Mouse (Mus musculus) heart, adult 8-10 months (tissue): ENCODE measurements around the gene Abcd4. TPM values are rescaled to one million over a fixed set of nuclear protein-coding genes. Genes with fewer than 3 reads are reported as not detected.

ENCODE experiments used
- DNase-seq: peaks from one replicate; pipeline ENCODE4 v3.0.0; 2022; ENCODE audit warnings: low spot score
- total RNA-seq, 4 experiments: library from RNA; stranded (reverse); gene quantifications; 2 replicates each; pipeline ENCODE4 v1.2.4; 2022

The Abcd4 gene
- total RNA-seq, 4 experiments from 2014 or later = 4.8 to 6.5 (median 6.0) TPM

DNA sequence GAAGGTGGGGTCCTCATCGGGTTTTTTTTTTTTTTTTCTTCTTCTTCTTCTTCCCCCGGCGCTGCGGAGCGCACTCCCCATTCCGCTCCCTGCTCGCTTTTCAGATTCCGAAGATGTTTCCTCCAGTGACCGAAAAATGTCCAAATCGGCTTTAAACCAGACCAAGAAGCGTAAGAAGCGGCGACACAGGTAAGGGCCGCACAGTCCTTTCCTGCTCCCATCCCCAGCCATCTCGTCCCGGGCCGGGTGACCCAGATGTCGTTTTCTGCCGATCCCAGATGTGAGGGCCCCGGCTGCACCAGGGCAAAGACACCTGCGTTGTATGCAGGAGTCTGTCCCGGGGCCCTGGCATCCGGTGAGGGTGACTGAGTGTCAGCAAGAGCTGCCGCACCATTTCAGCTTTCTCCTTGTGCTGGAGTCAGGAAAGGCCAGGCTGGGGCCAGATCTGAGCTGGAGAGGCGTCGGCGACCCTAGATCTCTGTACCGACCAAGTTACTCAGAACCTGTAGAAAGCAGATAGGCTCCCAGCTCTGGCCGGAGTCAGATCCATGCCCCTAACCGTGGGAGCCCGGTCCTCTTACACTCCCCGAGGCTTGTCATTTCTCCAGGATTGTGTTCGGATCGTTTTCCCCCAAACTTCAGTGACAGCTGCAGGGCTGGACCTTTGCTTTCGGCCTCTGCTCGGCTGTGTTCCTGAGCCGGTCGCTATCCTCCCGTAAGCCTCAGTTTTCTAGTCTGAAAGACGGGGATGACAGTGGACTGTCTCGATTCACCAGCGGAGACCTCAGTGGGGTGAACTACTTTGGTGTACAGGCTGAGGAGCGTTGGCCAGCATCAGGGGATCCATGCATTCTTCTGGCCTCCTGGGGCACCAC is 45.5 kb downstream of the Abcd4 start:
- no peak for DNase-seq

GRCm38 (mm10) chr12:84570694-84571415 is 46.4 kb downstream of the Abcd4 start:
- no peak for DNase-seq

DNA sequence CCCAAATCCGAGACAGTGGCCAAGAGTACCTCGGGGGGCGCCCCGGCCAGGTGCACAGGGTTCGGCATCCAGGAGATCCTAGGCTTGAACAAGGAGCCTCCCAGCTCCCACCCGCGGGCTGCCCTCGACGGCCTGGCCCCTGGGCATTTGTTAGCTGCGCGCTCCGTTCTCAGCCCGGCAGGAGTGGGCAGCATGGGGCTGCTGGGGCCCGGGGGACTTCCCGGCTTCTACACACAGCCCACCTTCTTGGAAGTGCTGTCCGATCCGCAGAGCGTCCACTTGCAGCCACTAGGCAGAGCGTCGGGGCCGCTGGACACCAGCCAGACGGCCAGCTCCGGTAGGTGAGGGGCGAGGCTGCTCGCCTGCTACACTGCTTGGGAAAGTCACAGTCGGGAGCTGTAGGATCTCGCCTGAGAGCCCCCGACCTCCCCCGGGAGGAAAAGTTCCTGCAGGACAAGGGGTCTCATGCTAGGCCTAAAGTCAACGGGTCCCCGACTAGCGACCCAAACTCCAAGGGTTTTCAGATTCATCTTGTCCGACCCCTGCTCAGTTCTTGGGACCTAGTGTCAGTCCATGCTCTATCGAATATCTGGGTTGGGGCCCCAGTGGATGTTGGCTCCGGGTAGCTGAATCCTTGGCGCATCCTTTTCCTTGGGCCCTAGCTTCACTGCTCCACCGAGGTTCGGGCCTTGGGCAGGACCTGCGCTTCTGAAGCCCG is 47.1 kb downstream of the Abcd4 start:
- no peak for DNase-seq

DNA sequence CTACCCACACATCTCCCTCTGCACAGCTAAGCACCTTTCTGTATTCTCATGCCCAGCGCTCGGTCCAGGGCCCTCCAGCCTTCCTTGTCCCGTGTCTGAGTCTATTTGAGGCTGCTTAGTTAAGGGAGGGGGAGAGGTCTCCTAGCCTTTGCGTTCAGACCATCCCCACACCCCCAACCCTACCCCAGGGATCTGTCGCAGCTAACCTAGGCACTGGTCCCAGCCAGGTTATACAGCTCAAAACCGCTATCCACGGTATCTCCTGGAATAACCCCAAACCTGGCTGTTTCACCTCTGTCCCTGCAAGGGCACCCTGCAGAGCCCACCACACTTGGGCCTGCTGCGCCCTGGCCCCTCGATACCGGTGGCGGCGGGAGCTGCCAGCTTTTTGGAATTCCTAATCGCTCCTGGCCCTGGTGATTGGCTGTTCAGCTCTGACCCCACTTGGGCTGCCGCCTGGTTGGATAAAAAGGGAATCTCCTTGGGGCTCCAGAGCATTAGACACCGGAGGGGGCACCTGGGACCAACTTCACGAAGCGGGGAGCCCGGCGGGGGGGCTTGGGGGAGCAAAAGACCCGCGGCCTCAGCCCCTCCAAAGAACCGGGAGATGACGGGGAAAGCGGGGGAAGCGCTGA is 47.8 kb downstream of the Abcd4 start, which contains the start of gene Vsx2:
TSS of gene Vsx2 (plus strand) at position 427 of the 635 bp plus-strand sequence.
- no peak for DNase-seq

- DNase-seq = no peak
These were observed 49.6 kb downstream of the Abcd4 start for GRCm38 (mm10) chr12:84567576-84567975.

GRCm38 (mm10) chr12:84562558-84562957 is 54.7 kb downstream of the Abcd4 start:
- no peak for DNase-seq

DNA sequence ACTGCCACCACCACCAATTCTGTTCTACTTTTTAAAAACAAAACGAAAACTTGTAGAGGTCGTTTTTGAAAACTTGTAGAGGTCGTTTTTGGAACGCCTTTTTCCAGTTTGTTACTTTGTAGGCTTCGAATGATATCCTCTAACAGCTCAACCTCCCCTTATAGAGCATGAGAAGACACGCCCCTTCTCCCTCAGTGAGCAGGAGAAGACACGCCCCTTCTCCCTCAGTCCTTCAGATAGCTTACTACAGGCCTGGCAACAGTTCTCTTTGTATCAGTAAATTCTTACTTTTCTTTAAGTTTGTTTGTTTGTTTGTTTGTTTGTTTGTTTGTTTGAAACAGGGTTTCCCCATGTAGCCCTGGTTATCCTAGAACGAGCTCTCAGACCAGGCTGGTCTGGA is 62.0 kb downstream of the Abcd4 start:
- DNase-seq = no peak

Other genes with a start within 250 kb of the Abcd4 start
- gene Entpd5, start 208.4 kb downstream of the Abcd4 start, total RNA-seq = 100 to 1,000 TPM in 1 of 4 experiments, 10 to 100 TPM in 3; 69.5 to 108 (median 85.9) TPM
- 1 to 10 TPM in 3 of 4 experiments, under 1 TPM in 1; 0.92 to 2.3 (median 1.4) TPM for gene Bbof1, start 208.3 kb downstream of the Abcd4 start, total RNA-seq
- gene Rnf113a2, start 200.2 kb downstream of the Abcd4 start, total RNA-seq = 10 to 100 TPM in 2 of 4 experiments, 1 to 10 TPM in 2; 9.4 to 12.7 (median 11.1) TPM
- 100 to 1,000 TPM; 220 to 268 (median 246) TPM for gene Aldh6a1, start 166.4 kb downstream of the Abcd4 start, total RNA-seq
- gene Lin52, start 166.0 kb downstream of the Abcd4 start, total RNA-seq = 10 to 100 TPM; 11.2 to 13.4 (median 12.9) TPM
- gene Vsx2, start 47.7 kb downstream of the Abcd4 start, total RNA-seq = not detected
- gene Vrtn, start 23.6 kb upstream of the Abcd4 start, total RNA-seq = not detected
- not detected for gene Syndig1l, start 81.4 kb upstream of the Abcd4 start, total RNA-seq
- 10 to 100 TPM; 26.1 to 29.6 (median 26.9) TPM for gene Npc2, start 155.7 kb upstream of the Abcd4 start, total RNA-seq
- 100 to 1,000 TPM in 1 of 4 experiments, 10 to 100 TPM in 3; 89.1 to 116 (median 94.9) TPM for gene Isca2, start 155.8 kb upstream of the Abcd4 start, total RNA-seq